Mouse (Mus musculus) stomach, postnatal 0 days (tissue): ENCODE measurements around the gene Ltbp1. TPM values are rescaled to one million over a fixed set of nuclear protein-coding genes. Genes with fewer than 3 reads are reported as not detected.
"Not testable (repeated sequence)": the region's sequence is repeated elsewhere in the genome, so short reads cannot be mapped to it uniquely, and the experiment has no call there.

Source experiments
- ATAC-seq: fragments of 200-750 bp; cut with Nextera tagmentation; 2 replicates; pipeline ENCODE4 v1.8.0; 2017; ENCODE audit not compliant: low FRiP score, low TSS enrichment
- DNase-seq: peaks from one replicate; pipeline ENCODE4 v3.0.0-alpha.2; 2016; ENCODE audit warnings: low spot score
- H3K27ac ChIP-seq: fragments of 300-500 bp; sonication (generic); replicated peaks from 2 replicates; pipeline ENCODE4 v1.5.1; 2014; ENCODE audit warnings: mild to moderate bottlenecking, control low read depth
- H3K27me3 ChIP-seq: fragments of 300-500 bp; sonication (generic); 2 replicates; pipeline ENCODE4 v1.6.1; 2014; ENCODE audit warnings: low read length; ENCODE audit not compliant: control insufficient read depth, insufficient read depth
- H3K36me3 ChIP-seq: fragments of 300-500 bp; sonication (generic); 2 replicates; pipeline ENCODE4 v1.6.1; 2014; ENCODE audit warnings: low read length, mixed read lengths; ENCODE audit not compliant: control insufficient read depth, insufficient read depth
- H3K4me1 ChIP-seq: fragments of 300-500 bp; sonication (generic); replicated peaks from 2 replicates; pipeline ENCODE4 v1.6.1; 2014; ENCODE audit warnings: antibody characterized with exemption; ENCODE audit not compliant: control insufficient read depth, insufficient read depth
- H3K4me2 ChIP-seq: fragments of 300-500 bp; sonication (generic); replicated peaks from 2 replicates; pipeline ENCODE4 v1.6.1; 2014; ENCODE audit warnings: low read depth, mild to moderate bottlenecking, control low read depth, moderate library complexity
- H3K4me3 ChIP-seq: fragments of 300-500 bp; sonication (generic); 2 replicates; pipeline ENCODE4 v1.5.1; 2014; ENCODE audit warnings: low read depth, low read length, control low read depth
- H3K9ac ChIP-seq: fragments of 300-500 bp; sonication (generic); 2 replicates; pipeline ENCODE4 v1.6.1; 2014; ENCODE audit warnings: mild to moderate bottlenecking, low read length, control low read depth, mixed read lengths
- H3K9me3 ChIP-seq: fragments of 300-500 bp; sonication (generic); 2 replicates; pipeline ENCODE4 v1.6.1; 2016; ENCODE audit warnings: low read length; ENCODE audit not compliant: control insufficient read depth
- CTCF ChIP-seq: IDR thresholded peaks from 2 replicates; pipeline ENCODE4 v1.5.1; 2016; ENCODE audit warnings: antibody characterized with exemption, low read depth, mild to moderate bottlenecking, moderate library complexity
- EP300 ChIP-seq: optimal IDR thresholded peaks from 2 replicates; pipeline ENCODE3; 2016; ENCODE audit warnings: antibody characterized with exemption
- WGBS: fragments of 180-500 bp; shearing (Covaris S2); extraction: QIAGEN DNeasy Blood & Tissue Kit; methylation state at CpG from one replicate; pipeline ENCODE4 v1.1.7; 2014; 5-methylcytosine and 5-hydroxymethylcytosine counted together
- polyA plus RNA-seq: library from polyadenylated mRNA; unstranded; fragments of >200 nt; fragmentation: Nextera tagmentation; extraction: Ambion mirVana; gene quantifications from 2 replicates; pipeline ENCODE4 v1.2.1, GENCODE M21; 2015

The Ltbp1 gene
- polyA plus RNA-seq, 1 experiment from 2014 or later = 16.2 TPM

DNA sequence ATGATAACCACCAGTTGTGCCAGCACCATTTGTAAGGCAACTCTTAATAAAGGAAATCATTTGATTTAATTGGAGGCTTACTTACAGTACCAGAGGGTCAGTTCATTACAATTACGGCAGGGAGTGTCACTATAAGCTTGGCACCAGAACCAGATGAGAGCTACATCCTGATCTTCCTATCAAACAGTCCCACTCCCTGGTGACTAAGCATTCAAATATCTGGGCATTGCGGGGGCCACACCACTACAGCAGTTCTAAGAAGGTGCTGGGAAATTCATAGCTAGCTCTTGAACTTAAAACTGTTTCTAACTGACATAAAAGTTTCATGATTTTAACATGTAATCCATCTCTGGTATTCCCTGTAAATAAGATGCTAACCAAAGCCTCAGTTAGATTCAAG lies 134.4 kb downstream of the Ltbp1 start:
- no peak overlapping the region for H3K4me2 ChIP-seq
- TF ChIP-seq EP300 (no peak), CTCF (no peak)
- WGBS = 81% methylated on average over 2 of the region's 2 CpGs
- H3K9ac ChIP-seq = no peak overlapping the region
- H3K9me3 ChIP-seq = no peaks in the 10 kb centered on the region
- no peaks in the 10 kb centered on the region for H3K36me3 ChIP-seq
- H3K27me3 ChIP-seq = no peaks in the 10 kb centered on the region
- no peak overlapping the region for H3K4me3 ChIP-seq
- H3K4me1 ChIP-seq = no peaks in the 10 kb centered on the region
- DNase-seq (no peak), ATAC-seq (no peak)
- H3K27ac ChIP-seq = no peak overlapping the region

DNA sequence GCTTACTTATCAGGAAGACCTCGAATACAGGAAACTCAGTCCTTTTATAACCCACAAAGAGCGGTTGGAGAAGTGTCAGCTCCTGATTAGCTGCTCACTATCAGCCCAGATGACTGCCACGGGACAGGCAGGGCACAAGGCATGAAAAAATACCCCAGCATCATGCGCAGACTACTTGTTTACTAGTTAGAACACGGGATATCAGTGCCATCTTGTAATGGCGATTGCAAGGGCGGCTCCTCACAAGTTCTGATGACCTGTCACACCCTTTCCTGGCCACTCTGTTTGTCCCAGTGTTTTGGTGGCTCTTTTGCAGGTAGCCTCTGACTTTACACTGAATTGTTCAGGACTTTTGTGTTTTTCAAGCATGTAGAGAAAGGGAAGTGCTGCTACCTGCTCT lies 137.5 kb downstream of the Ltbp1 start:
- H3K4me2 ChIP-seq, H3K9me3 ChIP-seq, H3K36me3 ChIP-seq, ATAC-seq, H3K27me3 ChIP-seq, H3K4me1 ChIP-seq, H3K27ac ChIP-seq, H3K9ac ChIP-seq, DNase-seq, H3K4me3 ChIP-seq: not testable (repeated sequence)
- WGBS = 86% methylated on average over 7 of the region's 7 CpGs

DNA sequence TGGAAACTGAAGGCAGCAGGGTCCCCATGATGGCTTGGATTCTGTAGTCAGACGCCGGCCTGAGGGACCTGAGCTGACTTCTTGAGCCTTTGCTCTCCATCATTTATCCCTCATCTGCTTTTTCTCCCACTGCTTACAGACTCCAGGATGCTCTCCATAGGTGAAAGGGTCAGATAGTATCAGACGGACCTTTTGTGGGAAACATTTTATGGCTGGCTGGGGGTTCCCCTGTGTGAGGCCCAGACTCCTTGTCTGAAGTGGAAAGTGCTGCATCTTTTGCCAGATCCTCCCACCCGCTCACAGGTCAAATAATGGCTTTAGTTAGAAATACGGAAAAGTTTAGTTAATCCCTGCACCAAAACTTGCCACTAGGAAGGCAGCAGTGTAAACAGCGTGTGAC lies 138.6 kb downstream of the Ltbp1 start:
- DNase-seq (no peak), ATAC-seq (no peak)
- Histone ChIP-seq H3K9me3 (no peaks in the 10 kb centered on the region), H3K36me3 (no peaks in the 10 kb centered on the region), H3K27ac (no peak overlapping the region), H3K27me3 (no peaks in the 10 kb centered on the region), H3K4me1 (no peaks in the 10 kb centered on the region), H3K9ac (no peak overlapping the region), H3K4me3 (no peak overlapping the region), H3K4me2 (no peak overlapping the region)
- 42% methylated on average over 6 of the region's 6 CpGs for WGBS
- TF ChIP-seq EP300 (no peak), CTCF (no peak)

DNA sequence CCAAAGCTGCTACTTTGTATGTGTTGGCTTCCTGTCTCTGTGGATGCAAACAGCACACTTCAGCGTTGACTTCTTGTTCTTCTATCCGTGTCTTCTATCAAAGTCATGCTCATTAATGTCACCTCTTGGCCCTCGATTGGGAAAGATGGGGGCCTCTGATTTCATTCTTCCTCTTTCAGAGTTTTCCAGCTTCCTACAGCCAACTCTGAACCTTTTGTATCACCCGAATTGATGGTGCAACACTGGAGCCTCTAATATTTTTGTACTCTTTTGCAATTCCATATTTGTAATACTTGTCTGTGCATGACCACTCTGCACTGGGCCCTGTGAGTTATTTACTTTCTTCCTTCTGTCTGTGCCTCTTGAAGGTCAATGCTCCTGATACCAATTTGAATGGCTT lies 141.8 kb downstream of the Ltbp1 start:
- Histone ChIP-seq H3K4me1 (no peaks in the 10 kb centered on the region), H3K36me3 (no peaks in the 10 kb centered on the region), H3K9ac (no peak overlapping the region), H3K4me3 (no peak overlapping the region), H3K27me3 (no peaks in the 10 kb centered on the region), H3K9me3 (no peaks in the 10 kb centered on the region), H3K27ac (no peak overlapping the region), H3K4me2 (no peak overlapping the region)
- 72% methylated on average over 4 of the region's 4 CpGs for WGBS
- no peak for TF ChIP-seq EP300
- TF ChIP-seq CTCF = no peak
- no peak for ATAC-seq
- no peak for DNase-seq

DNA sequence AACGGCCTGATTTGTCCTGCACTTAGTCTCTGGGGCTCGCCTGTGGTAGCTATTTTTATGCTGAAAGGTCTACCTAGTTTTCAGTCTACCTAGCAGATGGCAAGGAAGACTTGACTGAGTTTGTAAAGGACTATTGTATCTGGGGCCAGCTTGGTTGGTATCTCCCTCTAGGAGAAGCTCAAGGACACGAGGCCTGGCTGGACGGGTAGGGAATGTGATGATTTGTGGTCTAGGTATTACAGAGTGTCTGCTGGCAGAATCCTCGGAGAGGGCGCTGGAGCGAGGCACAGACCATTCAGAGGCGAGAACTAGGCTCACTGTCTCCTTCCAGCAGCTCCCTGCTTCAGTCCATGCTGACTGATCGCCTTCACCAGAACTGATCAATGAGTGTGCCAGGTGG lies 146.4 kb downstream of the Ltbp1 start:
- Histone ChIP-seq H3K4me2 (no peak overlapping the region), H3K36me3 (no peaks in the 10 kb centered on the region), H3K27me3 (no peaks in the 10 kb centered on the region), H3K4me3 (no peak overlapping the region), H3K9me3 (no peaks in the 10 kb centered on the region), H3K4me1 (no peaks in the 10 kb centered on the region), H3K27ac (0 out of 2 replicates have a peak overlapping the region, but pooled peaks have one; percentile 1), H3K9ac (no peak overlapping the region)
- DNase-seq = no peak
- WGBS = 74% methylated on average over 9 of the region's 9 CpGs
- ATAC-seq = no peak
- TF ChIP-seq CTCF = no peak
- no peak for TF ChIP-seq EP300

DNA sequence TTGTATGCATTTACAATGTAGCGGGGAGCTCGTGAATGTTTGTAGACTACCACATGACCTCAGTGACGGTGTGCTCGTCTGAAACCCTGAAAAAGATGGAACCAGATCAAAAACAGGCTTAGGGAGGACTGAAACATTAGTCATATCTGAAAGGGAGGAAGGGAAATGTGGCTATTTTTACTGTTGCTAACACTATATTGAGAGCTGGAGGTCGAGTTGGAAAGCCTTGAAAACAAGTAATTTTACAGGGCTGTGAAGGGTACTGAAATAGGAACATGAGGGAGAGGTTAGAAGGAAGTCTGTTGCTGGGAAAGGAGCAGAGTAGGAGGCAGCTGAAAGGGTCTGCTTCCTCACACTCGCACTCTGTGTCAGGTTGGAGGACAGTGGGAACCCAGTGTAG lies 147.7 kb downstream of the Ltbp1 start:
- Histone ChIP-seq H3K27me3 (no peaks in the 10 kb centered on the region), H3K4me3 (no peak overlapping the region), H3K9ac (no peak overlapping the region), H3K4me1 (no peaks in the 10 kb centered on the region), H3K4me2 (no peak overlapping the region), H3K36me3 (no peaks in the 10 kb centered on the region), H3K27ac (no peak overlapping the region), H3K9me3 (no peaks in the 10 kb centered on the region)
- ATAC-seq (no peak; the same call in 1 of the 2 replicates), DNase-seq (no peak)
- TF ChIP-seq CTCF (no peak), EP300 (no peak)
- 45% methylated on average over 6 of the region's 6 CpGs for WGBS
